Mouse (Mus musculus) gastrocnemius, adult 8-10 months (tissue): Measurements from ENCODE around the gene Ggt6. TPM values are rescaled to one million over a fixed set of nuclear protein-coding genes. Genes with fewer than 3 reads are reported as not detected.
"Not testable (repeated sequence)": the region's sequence is repeated elsewhere in the genome, so short reads cannot be mapped to it uniquely, and the experiment has no call there.

Source experiments
- DNase-seq, 2 experiments: peaks; one replicate each; pipeline ENCODE4 v3.0.0; 2022; ENCODE audit warnings: low spot score in 2 of 2
- total RNA-seq, 4 experiments: library from RNA; stranded (reverse); gene quantifications; 2 replicates each; pipeline ENCODE4 v1.2.4; 2022

Ggt6 gene
- total RNA-seq, 4 experiments from 2014 or later = 1.9 to 5.4 (median 3.8) TPM

DNA sequence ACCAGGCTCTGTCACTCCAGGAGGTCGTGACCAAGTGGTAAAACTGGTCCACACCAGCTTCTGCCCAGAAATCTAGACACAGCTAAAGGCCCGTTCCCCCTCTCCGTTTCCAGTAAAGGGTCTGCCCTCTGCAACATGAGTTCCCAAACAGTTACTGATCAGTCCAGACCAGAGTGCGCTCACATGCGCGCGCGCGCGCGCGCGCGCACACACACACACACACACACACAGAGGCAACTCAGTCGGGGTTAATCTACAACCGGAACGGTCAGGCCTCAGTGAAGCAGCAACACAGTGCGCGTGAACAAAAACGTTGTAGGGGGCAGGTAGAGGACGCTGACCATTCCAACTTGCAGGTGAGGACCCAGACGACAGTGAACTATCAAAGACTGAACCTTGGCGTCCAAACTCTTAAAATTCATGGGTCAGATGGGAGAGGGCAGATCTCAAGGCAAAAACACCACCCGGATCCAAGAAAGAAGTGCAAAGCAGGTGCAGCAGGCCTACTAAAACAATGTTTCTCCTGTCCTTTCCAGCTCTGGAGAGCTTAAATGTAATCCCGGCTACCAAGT, 24.7 kb upstream of the Ggt6 start:
- no peak for DNase-seq

DNA sequence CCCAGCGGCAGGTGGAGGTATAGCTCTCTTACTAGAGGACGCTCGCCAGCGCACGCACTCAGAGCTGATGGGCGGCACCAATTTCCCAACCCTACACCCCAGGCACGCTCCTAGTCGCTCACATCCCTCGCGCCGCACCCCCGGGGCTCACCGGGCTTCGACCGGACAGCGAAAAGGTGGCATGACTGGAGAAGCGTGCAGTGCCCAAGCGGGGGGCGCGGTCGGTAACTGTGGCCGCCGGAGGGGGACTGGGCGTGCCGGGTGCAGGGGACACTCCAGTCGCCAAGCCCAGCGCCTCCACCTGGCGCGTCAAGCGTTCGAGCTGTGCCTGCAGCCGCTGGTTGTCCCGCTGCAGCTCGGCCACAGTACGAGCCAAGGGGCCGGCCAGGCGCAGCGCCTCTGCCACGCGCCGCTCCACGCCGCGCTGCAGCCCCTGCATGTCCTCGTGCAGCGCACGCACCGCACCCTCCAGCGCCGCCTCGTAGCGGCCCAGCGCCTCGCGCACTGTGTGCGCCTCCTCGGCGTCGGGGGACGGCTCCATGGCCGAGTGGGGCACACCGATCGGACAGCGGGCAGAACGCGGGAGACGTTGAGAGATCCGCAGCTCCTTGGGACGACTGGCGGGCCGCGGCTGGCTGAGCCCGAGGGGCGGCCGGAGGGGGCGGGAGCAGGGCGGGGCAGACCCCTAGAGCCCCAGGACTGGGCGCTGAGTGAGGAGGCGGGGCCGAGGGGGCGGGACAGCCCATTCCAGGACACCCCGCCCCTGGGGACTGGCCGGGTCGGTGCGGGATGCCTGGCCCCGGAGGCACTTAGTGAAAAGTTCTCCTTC, 24.0 kb upstream of the Ggt6 start, which contains the start of gene Smtnl2:
Gene Smtnl2, minus strand, starts transcription at position 621 of the 829 bp plus-strand sequence.
- DNase-seq = peak; percentile 91 to 94

DNA sequence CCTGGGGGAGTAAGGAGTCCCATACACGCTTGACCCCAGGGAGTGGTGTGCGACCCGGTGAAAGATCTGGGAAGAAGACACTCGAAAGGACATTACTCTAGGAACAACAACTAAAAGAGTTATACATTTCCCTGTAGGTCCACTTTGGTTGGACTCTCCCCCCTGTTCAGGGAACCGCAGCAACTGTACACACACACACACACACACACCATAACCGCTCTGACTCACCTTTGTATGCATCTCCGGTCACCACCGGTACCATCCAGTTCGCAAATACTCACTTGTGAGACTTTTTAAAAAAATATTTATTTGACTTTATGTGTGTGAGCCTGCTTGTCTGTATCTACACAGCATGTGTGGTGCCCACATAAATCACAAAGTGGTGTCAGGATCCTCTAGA, 23.4 kb upstream of the Ggt6 start:
- peak in 1 of 2 experiments; percentile 7 for DNase-seq

DNA sequence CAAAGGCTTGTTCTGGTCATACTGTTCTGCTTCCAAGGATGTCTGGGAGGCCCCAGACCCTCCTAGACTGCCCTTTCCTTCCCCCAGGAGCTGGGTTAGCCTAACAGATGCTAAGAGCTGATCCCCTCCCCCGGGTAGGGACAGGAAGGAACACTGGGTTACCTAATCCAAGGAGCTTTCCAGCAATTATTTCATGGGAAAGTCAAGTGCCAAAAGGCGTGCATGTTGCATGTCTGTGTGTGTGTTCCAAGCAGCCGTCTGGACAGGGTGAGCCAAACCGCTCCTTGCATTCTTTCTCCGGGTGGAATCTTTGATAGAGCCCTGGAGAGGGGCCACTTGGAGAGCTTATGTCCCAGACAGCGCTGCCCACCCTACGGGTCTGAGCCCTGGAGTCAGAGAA, 22.3 kb upstream of the Ggt6 start:
- DNase-seq = peak in 1 of 2 experiments; percentile 42

GRCm38 (mm10) chr11:72413601-72414190, 21.6 kb upstream of the Ggt6 start:
- no peak for DNase-seq

- no peak for DNase-seq
Observed at GRCm38 (mm10) chr11:72415155-72415554, 20.2 kb upstream of the Ggt6 start.

- no peak for DNase-seq
Observed at GRCm38 (mm10) chr11:72416666-72417065, 18.7 kb upstream of the Ggt6 start.

DNA sequence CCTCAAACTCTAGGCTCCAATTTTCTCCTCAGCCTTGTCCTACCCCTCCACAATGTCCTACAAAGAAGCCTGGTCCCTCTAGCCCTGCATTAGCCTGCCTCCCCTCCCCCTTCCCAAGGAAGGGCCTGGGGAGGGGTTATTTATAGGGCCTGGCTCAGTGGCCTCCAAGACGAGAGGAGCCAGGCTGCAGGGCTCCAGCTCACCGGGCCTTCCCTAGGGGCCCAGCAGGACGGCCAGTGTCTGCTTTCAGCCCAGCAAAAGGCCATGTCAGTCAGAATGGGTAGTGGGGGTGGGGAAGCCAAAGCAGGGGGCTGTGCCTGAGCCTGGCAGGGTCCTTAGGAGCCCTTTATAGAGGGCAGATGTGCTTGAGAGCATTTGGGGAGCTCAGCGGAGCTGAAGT, 17.9 kb upstream of the Ggt6 start:
- peak in 1 of 2 experiments; percentile 84 for DNase-seq

- peak; percentile 77 to 84 for DNase-seq
Observed at GRCm38 (mm10) chr11:72418227-72418626, 17.1 kb upstream of the Ggt6 start.

GRCm38 (mm10) chr11:72419006-72419405, 16.3 kb upstream of the Ggt6 start:
- no peak for DNase-seq

DNA sequence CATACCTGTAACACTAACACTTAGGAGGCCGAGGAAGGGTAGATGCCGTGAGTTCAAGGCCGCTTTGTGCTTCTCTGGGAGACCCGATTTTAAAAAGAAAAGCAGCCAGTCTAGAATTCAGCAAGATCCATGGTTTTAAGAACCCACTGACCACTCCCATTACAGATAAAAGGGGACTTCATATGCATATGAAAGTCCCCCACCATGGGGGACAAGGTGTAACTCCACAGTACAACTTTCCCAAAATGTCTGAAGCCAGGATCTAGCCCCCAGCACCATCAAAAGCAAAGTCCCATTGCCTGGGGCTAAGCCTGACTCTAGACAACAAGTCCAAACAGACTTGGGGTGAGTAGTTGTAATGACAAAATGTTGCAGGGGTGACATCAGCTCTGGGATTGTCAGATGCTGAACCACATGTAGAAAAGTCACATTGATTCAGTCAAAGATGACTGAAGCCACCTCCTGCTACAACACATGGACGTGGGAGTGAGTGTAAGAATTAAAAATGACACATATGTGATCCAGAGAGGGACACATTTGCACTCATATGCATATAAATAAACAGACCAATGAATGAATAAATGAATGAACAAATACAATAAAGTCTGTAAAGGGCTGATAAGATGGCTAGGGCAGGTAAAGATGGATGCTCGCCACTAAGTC, 14.7 kb upstream of the Ggt6 start:
- DNase-seq = no peak

DNA sequence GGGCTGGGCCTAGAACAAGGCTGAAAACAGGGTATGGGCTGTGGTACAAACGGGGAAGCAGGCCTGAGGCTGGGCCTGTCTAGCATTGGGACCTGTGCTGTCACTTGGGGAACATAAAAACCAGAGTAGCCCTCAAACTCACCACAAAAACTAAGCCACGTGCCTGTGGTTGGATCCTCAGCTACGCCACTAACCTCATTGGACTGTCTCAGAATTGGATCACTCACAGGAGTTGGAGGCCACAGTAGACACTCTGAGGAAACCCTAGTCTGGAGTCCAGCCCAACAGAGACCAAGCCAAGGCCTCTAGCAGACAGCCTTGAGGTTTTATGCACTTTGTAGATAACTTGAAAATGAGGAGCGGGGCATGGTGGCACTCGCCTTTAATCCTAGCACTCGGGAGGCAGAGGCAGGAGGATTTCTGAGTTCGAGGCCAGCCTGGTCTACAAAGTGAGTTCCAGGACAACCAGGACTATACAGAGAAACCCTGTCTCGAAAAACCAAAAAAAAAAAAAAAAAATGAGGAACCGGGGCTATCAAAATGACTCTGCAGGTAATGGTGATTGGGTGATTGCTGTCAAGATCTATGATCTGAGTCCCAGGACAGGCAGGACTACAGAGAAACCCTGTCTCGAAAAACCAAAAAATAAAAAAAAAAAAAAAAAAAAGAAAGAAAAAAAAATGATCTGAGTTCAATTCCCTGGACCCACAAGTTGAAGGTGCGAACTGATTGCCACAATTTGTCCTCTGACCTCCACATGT, 13.6 kb upstream of the Ggt6 start:
- DNase-seq = no peak

- no peak for DNase-seq
Observed at GRCm38 (mm10) chr11:72423686-72424085, 11.6 kb upstream of the Ggt6 start.

DNA sequence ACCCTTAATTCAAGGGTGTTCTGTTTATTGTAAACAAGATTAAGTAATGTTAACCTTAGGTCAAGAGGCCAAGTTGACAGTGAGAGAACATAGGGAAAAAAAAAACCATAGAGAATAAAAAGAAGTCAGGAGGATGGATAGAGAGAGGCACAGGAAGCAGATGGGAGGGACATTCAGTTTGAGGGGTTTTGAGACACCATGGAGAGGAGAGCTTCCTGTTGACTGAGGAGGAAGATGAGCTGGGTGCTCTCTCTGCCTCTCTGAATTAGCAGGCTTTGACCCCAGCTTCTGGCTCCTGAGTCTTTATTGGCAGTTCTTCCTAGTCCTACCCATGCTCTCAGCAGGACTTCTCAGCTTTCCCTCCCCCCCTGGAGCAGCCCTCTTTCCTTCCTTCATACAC, 10.1 kb upstream of the Ggt6 start:
- DNase-seq = no peak

DNA sequence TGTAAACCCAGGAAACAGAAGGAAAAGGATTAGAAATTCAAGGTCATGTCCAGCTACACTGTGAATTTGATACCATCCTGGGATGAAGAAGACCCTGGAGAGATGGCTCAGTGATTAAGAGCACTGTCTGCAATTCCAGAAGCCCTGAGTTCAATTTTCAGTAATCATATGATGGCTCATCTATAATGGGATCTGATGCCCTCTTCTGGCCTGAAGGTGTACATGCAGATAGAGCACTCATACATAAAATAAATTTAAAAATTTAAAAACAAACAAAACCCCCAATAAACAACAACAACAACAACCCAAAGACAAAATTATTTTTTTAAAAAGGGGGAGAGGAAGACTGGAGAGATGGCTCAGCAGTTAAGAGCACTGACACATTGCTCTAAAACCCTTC, 8.4 kb upstream of the Ggt6 start:
- DNase-seq = no peak

DNA sequence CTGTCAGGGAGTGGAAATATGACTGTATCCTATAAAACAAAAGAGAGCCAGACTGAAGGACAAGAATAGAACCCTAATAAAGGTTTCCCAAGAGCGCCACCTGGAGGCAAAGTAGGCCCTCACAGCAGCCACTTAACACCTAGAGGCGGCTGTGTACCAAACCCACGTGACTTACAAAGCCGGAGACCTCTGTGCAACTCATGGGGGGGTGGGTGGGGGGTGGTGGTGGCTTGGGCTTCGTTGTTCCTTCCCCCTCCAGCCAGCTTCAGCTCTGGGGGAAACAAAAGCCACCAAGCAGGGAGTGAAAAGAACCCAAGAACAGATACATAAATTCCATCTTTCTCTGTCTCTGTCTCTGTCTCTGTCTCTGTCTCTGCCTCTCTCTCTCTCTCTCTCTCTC, 6.6 kb upstream of the Ggt6 start:
- DNase-seq = peak; percentile 80

- peak; percentile 69 to 72 for DNase-seq
Observed at GRCm38 (mm10) chr11:72429288-72429690, 6.0 kb upstream of the Ggt6 start.

DNA sequence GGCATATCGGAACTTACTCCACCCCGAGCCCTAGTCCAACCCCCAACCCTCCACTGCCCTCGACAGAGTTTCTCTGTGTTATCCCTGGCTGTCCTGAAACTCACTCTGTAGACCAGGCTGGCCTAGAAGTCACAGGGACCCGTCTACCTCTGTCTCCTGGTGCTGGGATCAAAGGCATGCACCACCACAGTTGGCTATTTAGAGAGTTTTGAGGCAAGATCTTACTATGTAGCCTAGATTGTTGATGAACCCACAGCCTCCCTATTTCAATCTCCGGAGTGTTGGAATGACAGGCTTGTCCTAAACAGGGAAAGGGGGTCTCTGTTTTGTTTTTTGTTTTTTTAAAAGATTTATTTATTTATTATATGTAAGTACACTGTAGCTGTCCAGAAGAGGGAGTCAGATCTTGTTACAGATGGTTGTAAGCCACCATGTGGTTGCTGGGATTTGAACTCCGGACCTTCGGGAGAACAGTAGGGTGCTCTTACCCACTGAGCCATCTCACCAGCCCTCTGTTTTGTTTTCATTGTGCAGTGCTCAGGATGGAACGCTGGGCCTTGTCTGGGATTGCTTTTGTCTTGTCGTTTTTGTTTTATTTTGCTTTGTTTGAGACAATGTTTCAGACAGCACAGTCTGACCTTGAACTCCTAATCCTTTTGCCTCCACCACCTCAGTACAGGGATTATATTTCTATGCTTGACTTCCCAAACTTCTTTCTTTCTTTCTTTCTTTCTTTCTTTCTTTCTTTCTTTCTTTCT, 4.8 kb upstream of the Ggt6 start:
- not testable (repeated sequence) for DNase-seq

GRCm38 (mm10) chr11:72435694-72436045, 344 bp downstream of the Ggt6 start:
- DNase-seq = peak; percentile 37 to 45

DNA sequence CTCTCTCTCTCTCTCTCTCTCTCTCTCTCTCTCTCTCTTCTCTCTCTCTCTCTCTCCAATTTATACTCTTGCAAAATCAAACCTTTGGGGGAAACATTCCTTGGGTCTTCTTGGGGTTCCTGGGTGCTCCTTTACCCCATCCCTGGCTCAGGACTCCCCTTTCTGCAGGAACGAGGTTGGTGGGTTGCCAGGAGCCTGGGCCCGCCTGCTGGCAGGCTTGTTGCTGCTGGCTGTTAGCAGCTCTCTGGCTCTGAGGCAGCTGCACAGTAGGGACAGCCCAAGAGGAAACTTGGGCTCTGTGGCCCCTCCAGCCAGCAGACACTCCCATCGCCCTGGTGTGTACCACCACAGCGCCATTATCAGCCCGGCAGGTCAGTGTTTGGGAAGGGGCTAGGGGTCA, 945 bp downstream of the Ggt6 start:
- peak in 1 of 2 experiments; percentile 46 for DNase-seq
